Mouse (Mus musculus) Muller cell, postnatal 12 days (primary cell): Measurements from ENCODE around the gene Pate3.
"Not testable (repeated sequence)": the region's sequence is repeated elsewhere in the genome, so short reads cannot be mapped to it uniquely, and the experiment has no call there.

Experiments used
- DNase-seq: peaks from one replicate; pipeline ENCODE4 v3.0.0-alpha.2; 2015; ENCODE audit errors: inconsistent ontology term

Gene Pate3

DNA sequence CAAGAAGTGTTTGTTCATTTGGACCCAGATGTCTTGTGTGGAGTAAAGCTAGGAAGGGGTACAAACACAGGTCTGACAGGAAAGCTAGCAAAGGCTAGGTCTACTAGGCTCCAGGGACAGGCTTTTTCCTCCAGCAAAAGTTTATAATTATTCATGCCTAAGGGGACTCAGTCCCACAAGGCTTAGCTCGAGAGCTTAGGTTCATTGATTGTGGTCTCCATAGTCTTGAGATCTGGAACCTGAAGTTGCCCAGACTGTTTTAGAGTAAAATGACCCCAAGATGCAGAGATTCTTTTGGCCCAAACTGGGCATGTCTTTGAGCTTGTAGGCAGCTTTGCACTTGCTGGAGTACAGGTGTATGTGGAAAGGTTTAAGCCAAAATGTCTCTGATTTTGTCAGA lies at the start of gene Pate3:
Gene Pate3, minus strand, starts transcription at position 101 of the 400 bp plus-strand sequence.
- no peak for DNase-seq

DNA sequence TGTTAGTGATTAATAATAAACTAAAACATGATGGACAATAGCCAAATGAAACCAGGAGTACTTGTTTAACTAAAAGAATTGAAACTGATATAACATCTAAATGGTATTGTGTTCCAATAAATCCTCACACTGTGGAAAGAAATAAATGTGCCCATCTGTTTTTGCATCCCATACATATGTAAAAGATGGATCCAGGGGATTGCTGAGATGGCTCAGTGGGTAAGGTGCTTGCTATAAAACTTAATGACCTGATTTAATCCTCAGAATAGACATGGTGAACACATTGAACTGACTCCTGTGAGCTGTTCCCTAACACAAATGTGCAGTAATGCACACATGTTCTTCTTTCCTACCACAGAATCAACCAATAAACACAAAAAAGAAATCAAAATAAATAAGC lies 43.9 kb upstream of the Pate3 start:
- DNase-seq = no peak

DNA sequence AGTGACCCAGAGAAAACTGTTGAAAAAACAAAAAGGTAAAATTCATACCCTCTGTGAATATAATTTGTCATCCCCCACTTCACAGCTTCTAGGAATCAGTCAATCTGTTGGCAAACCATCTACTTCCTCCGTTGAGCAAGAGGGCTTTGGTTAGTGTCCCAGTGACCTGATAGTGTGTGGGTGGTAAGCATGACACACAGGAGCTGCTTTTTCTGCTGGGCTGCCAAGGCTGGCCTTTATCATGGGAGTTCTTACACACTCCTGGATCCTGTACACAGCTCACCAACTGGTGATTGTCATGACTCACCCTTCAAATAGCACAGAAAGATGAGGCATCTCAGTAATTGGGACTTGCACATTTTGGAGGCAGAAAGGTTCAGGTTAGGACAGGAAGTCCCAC lies 39.0 kb upstream of the Pate3 start, which contains the start of gene Pate1:
Gene Pate1, minus strand, starts transcription at position 378 of the 400 bp plus-strand sequence.
- peak; percentile 91 for DNase-seq

DNA sequence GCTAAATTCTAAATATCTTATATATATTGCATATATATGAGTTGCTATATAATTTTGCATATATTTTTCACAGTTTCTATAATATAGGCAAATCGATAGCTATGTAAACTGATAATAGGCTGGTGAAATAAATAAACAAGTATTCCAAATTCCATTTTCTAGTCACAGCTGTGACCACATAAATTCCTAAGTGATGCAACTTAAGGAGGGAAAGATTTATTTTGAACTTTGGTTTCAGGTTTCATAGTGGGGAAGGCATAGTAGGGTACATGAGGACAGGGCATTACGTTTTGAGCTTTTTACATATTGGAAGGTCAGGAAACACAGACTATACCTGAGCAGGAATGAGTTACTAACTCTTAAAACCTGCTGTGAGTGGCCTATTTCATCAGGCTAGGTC lies 25.6 kb upstream of the Pate3 start:
- no peak for DNase-seq

DNA sequence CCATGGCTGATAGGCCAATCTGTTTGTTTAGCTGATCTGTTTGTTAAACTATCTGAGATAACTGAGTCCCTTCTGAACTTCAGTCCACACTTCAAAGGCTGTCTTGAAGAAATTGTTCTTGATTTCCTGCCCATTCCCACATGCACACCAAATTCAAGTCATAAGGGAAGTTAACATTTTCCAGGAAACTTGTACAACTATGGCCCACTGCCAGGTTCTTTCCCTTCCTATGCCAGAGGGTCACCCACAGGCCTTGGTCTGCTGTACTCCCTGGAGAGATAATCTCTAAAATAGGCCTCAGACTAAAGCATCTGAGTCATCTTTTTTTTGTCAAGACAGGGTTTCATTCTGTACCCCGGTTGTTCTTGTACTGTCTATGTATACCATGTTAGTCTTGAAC lies 15.0 kb downstream of the Pate3 start:
- no peak for DNase-seq

DNA sequence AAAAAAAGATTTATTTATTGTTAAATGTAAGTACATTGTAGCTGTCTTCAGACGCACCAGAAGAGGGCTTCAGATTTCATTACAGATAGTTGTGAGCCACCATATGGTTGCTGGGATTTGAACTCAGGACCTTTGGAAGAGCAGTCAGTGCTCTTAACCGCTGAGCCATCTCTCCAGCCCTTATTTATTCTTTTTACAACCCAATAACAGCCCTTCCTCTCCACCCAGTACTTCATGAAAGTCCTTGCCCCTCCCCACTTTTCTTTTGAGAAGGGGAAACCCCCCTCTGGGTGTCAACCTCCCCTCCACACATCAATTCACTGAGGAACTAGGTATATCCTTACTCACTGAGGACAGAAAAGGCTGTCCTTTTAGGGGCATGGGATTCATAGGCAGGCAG lies 31.2 kb downstream of the Pate3 start:
- not testable (repeated sequence) for DNase-seq

DNA sequence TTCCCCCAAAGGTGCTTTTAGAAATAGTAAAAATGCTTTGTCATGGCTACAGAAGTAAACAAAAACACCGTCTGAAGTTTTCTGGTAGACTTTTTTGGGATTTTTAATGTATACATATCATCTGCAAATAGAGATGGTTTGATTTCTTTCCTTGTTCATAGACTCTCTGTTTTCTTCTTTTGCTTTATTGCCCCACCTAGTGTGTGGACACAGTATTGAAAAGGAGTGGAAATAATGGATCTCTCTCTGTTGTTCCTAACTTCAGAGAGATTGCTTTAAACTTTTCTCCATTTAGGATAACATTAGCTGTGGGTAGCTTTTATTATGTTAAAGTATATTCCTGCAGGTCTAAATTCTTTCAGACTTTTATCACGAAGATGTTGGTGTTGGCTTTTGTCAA lies 34.0 kb downstream of the Pate3 start:
- no peak for DNase-seq

DNA sequence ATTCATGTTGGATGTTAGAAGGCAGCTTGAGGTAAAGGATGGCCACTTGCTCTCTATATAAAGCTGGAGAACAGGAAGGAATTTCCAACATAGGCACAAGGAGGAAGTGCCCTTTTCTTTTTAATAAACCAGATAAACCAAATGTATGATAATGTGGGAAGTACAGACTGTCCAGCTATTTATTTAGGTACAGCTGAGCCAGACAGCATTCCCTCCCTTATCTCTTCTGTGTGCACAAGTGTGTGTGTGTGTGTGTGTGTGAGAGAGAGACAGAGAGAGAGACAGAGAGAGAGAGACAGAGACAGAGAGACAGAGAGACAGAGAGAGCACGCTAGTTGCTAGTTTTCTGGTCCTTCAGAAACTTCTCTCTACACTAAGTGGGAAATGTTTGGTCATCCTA lies 36.2 kb downstream of the Pate3 start, which contains the start of gene Pate4:
Gene Pate4, minus strand, starts transcription at position 101 of the 400 bp plus-strand sequence.
- DNase-seq = no peak

DNA sequence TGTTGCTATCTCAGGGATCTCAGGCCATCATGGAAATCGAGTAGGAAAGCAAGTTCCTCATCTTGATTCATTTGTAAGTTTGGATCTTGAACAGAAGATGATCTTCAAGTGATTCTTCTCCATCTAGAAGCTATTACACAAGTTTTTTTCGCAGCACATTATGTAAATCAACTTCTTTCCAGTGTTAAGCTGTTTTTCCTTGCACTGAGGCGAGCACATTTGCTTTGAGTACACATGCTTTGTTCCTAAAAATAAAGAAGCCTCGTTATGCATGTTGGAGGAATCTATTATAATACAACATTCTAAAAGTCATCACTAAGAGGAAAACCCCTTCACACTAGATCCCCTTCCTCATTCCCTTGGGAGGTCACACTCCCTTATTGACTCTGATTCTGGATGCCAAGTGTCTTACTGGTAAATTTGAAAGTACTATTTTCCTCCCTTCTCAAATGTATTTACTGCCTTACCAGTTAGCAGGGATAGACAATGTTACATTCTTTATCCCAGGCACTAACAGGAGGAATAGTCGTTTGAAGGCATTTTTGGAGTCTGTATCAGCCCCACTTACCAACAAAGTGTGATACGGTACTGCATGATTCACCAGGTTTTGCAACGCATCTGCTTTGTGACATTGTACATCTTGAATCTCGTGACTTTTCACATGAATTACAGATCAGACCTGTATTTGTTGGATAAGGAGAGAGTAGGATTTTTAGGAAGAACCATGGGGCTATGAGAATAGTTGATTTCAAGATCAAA lies 40.2 kb downstream of the Pate3 start:
- no peak for DNase-seq
